Mouse (Mus musculus) hindbrain, embryonic 14.5 days (tissue): ENCODE measurements around the gene Fbxo42. TPM values are rescaled to one million over a fixed set of nuclear protein-coding genes. Genes with fewer than 3 reads are reported as not detected.
A peak's percentile ranks its signal among the peaks of the same experiment; 100 is the strongest.

Experiments
- ATAC-seq: fragments of 200-750 bp; cut with Nextera tagmentation; 2 replicates; pipeline ENCODE4 v1.8.0; 2017; ENCODE audit warnings: moderate number of reproducible peaks, mild to moderate bottlenecking, moderate TSS enrichment, moderate library complexity; ENCODE audit not compliant: low FRiP score
- DNase-seq: peaks from one replicate; pipeline ENCODE4 v3.0.0-alpha.2; 2015; ENCODE audit warnings: low spot score
- H3K27ac ChIP-seq: fragments of 300-500 bp; sonication (generic); 2 replicates; pipeline ENCODE4 v1.5.1; 2014; ENCODE audit warnings: mild to moderate bottlenecking, moderate library complexity
- H3K27me3 ChIP-seq: fragments of 300-500 bp; sonication (generic); 2 replicates; pipeline ENCODE4 v1.6.1; 2014; ENCODE audit warnings: mild to moderate bottlenecking, low read length, mixed read lengths; ENCODE audit not compliant: control insufficient read depth, insufficient read depth
- H3K36me3 ChIP-seq: fragments of 300-500 bp; sonication (generic); replicated peaks from 2 replicates; pipeline ENCODE4 v1.6.1; 2014; ENCODE audit not compliant: control insufficient read depth, insufficient read depth
- H3K4me1 ChIP-seq: fragments of 300-500 bp; sonication (generic); replicated peaks from 2 replicates; pipeline ENCODE4 v1.6.1; 2014; ENCODE audit warnings: antibody characterized with exemption, low read length, mixed read lengths; ENCODE audit not compliant: control insufficient read depth, insufficient read depth
- H3K4me2 ChIP-seq: fragments of 300-500 bp; sonication (generic); replicated peaks from 2 replicates; pipeline ENCODE4 v1.6.1; 2014; ENCODE audit warnings: mild to moderate bottlenecking, moderate library complexity
- H3K4me3 ChIP-seq: fragments of 300-500 bp; sonication (generic); replicated peaks from 2 replicates; pipeline ENCODE4 v1.5.1; 2014; ENCODE audit warnings: mild to moderate bottlenecking, low read length
- H3K9ac ChIP-seq: fragments of 300-500 bp; sonication (generic); 2 replicates; pipeline ENCODE4 v1.6.1; 2014
- H3K9me3 ChIP-seq: fragments of 300-500 bp; sonication (generic); 2 replicates; pipeline ENCODE4 v1.6.1; 2016; ENCODE audit warnings: low read length; ENCODE audit not compliant: control insufficient read depth
- WGBS: fragments of 180-500 bp; shearing (Covaris S2); extraction: QIAGEN DNeasy Blood & Tissue Kit; methylation state at CpG from one replicate; pipeline ENCODE4 v1.1.7; 2014; 5-methylcytosine and 5-hydroxymethylcytosine counted together
- polyA plus RNA-seq: library from polyadenylated mRNA; unstranded; fragments of >200 nt; fragmentation: Nextera tagmentation; extraction: Ambion mirVana; gene quantifications from 2 replicates; pipeline ENCODE4 v1.2.1, GENCODE M21; 2014

Gene Fbxo42
- polyA plus RNA-seq = 26.2 and 27.6 TPM in 2 replicates

DNA sequence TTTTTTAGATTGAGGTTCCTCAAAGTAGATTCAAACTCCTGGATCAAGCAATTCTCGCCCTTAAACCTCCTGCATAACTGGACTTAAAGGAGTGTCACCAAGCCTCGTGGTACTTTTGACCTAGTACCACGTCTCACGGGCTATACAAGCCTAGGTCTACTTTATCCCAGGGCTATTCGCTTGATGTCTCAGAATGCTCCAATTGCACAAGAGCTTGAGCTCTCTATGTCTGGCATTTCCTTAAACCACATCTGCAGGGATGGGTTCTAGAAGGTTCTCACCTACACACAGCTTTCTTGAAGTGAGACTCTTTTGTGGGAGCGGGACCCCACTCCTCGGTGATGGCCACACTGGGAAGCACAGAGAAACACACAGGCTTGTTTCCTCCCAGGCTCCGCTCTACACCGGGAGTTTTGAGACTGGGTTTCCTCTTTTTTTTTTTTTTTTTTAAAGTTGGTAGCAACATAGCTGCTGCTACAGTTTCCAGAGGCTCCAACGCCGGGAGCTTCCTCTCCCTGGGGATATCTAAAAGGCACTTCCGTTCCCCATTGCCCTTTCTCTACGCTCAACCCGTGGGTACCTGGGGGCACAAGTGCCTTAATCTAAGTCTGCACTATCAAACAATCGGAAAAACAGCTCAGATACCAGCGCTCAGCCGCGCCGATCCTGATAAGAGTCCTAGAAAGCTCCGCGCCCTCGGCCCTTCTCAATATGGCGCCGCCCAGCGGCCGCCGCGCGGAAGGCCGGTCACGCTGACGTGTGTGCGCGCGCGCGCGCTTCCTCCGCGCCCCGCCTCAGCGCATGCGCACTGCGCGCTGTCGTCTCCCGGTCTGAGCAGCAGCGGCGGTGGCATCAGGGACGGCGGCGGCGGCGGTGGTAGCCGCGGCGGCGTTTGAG, at the start of gene Fbxo42:
Fbxo42 (plus strand) TSS at position 802 of the 897 bp plus-strand sequence.
- peak within 1 kb of the TSS; percentile 99 for H3K9ac ChIP-seq
- 10% methylated on average over 58 of the region's 58 CpGs for WGBS
- peak within 1 kb of the TSS; percentile 84 for H3K4me2 ChIP-seq
- H3K9me3 ChIP-seq = no peaks in the 10 kb centered on the region
- H3K4me1 ChIP-seq = peaks cover 24% of the 10 kb centered on the region
- peak within 1 kb of the TSS; percentile 93 for H3K27ac ChIP-seq
- peak; percentile 99 for DNase-seq
- H3K4me3 ChIP-seq = peak within 1 kb of the TSS; percentile 99
- no peaks in the 10 kb centered on the region for H3K36me3 ChIP-seq
- no peaks in the 10 kb centered on the region for H3K27me3 ChIP-seq
- ATAC-seq = peak; percentile 87

DNA sequence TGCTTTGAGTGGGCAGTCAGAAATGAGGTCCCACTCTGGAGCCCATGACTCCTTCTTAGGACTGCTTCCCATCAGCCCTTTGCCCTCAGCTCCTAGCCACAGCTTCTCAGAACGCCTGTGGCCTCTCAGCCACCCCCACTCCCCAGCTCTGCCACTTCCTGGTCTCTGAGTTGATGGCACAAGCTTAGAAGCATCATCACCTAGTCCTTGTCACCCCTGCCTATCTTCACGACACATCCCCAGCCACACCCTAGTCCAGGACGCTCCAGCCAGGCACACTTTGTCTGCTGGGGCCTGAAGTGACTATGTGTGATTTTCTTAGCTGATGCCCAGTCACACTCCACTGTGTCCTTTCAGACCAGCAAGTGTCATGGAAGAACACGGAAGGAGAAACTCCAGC, 48.8 kb upstream of the Fbxo42 start:
- no peak overlapping the region for H3K27ac ChIP-seq
- ATAC-seq (no peak), DNase-seq (no peak)
- H3K4me3 ChIP-seq = no peak overlapping the region
- no peaks in the 10 kb centered on the region for H3K27me3 ChIP-seq
- H3K4me1 ChIP-seq = no peaks in the 10 kb centered on the region
- H3K9ac ChIP-seq = no peak overlapping the region
- 79% methylated on average over 4 of the region's 4 CpGs for WGBS
- no peaks in the 10 kb centered on the region for H3K9me3 ChIP-seq
- H3K36me3 ChIP-seq = no peaks in the 10 kb centered on the region
- no peak overlapping the region for H3K4me2 ChIP-seq

DNA sequence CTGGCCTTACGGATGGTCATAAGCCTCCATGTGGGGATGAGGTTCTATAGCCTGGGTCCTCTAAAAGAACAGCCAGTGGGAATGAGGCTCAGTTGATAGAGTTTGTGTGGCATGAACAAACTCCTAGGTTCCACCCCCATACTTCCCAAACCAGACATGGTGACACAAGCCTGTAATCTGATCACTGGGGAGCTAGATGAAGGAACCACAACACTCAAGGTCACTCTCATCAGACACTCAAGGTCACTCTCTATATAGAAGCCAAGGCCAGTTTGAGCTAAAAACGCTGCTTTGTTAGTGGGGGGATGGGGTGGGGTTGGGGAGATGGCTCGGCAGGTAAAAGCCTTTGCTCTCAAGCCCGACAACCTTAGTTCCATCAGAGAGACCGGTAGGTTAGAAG, 47.8 kb upstream of the Fbxo42 start:
- 79% methylated on average over 5 of the region's 5 CpGs for WGBS
- Histone ChIP-seq H3K4me1 (no peaks in the 10 kb centered on the region), H3K27ac (no peak overlapping the region), H3K4me3 (no peak overlapping the region), H3K9me3 (no peaks in the 10 kb centered on the region), H3K36me3 (no peaks in the 10 kb centered on the region), H3K27me3 (no peaks in the 10 kb centered on the region), H3K9ac (no peak overlapping the region), H3K4me2 (no peak overlapping the region)
- no peak for ATAC-seq
- no peak for DNase-seq

DNA sequence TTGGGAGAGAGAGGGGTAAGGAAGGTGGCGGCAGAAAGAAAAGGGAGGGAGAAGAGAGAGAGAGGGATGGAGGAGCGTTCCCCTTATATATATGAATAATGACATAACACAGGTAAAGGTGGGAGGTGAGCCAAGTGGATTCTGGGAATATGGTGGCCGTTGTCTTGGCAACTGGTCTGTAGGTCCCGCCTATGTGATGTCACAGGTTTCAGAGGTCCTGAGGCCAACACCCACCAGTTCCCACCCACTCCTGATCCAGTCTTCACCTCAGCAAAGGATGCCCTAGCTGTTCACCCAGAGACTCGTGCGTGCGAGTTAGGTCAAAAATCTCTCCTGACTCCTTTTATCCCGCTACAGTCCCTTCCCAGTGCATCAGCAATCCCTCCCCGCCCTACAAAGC, 46.4 kb upstream of the Fbxo42 start:
- Histone ChIP-seq H3K4me1 (no peaks in the 10 kb centered on the region), H3K36me3 (no peaks in the 10 kb centered on the region), H3K27me3 (no peaks in the 10 kb centered on the region), H3K4me3 (no peak overlapping the region), H3K4me2 (no peak overlapping the region), H3K9me3 (no peaks in the 10 kb centered on the region), H3K9ac (no peak overlapping the region), H3K27ac (no peak overlapping the region)
- no peak for ATAC-seq
- 95% methylated on average over 9 of the region's 9 CpGs for WGBS
- no peak for DNase-seq

DNA sequence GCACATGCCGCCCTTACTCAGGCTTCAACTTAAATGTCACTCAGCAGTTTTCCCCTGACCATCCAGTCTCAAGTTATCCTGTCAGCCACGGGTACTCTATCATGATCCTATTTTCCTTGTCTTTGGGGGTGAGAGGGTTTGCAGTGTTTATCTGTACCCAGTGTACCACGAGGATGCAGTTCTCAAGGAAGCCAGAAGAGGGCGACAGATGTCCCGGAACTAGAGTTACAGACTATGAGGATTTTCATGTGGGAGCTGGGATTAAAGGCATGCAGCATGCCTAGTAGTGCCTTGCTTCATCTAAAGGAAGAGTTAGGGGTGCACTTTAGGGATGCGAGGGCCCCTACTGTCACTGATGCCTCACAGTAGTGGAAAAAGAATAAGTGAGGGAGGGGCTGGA, 45.9 kb upstream of the Fbxo42 start:
- Histone ChIP-seq H3K4me1 (no peaks in the 10 kb centered on the region), H3K9me3 (no peaks in the 10 kb centered on the region)

DNA sequence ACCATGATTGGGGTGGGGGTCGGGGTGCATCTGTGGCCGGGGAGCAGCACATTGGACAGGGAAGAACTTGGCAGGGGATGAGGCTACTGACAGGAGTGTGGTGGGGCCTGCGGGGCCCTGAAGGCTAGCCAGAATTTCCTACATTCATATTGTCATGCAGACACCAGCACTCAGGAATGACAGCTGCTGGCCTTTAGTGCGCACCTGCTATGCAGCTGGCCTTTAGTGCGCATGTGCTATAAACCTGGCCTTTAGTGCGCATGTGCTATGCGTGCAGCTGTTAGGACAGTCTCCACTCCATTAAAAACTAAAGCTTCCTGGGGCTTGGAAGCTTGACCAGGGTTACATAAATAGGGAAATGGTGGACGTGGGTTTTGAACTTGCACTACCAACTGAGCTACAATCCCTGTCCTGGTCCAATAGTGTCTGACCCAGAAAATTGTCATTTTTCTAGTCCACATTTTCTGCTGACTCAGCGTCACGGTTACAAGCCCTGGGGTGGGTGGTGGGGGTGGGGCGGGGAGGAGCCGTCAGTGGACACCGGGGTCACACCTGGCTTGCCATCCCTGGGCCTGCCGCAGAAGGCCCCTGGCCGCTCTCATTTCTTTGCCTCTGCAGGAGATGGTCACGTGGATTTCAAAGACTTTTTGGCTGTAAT, 41.1 kb upstream of the Fbxo42 start:
- no peak for DNase-seq
- H3K36me3 ChIP-seq = 0 out of 2 replicates have a peak, but pooled peaks cover 2% of the 10 kb centered on the region

More for the DNA sequence above, 45.9 kb upstream of the Fbxo42 start:
- 72% methylated on average over 6 of the region's 6 CpGs for WGBS
- H3K27me3 ChIP-seq = no peaks in the 10 kb centered on the region
- no peak overlapping the region for H3K27ac ChIP-seq
- H3K36me3 ChIP-seq = no peaks in the 10 kb centered on the region
- no peak overlapping the region for H3K4me3 ChIP-seq
- no peak overlapping the region for H3K9ac ChIP-seq
- ATAC-seq (no peak), DNase-seq (no peak)
- H3K4me2 ChIP-seq = no peak overlapping the region

DNA sequence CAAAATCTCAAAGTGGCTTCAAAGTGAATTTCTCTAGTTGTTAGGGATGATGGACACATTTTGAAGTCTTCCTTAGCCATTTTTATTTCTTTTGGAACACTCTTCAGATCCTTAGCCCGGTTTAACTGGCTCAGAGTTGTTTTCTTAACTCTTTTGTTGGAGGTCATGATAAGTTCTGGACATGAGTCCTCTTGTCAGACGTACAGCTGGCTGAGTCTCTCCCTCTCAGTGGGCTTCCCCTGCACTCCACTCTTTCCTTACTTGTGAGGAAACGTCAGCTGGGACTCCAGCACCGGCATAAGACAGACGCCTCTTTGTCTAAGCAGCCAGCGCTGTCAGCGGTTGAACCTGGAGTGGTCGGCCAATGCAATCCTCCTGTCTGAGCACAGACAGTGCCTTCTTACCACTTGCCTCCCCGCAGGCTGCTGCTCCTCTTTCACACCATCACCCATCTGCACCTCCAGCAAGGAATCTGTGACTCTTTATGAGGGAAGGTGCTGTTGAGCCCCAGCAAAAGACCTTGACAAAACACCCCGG, 39.4 kb upstream of the Fbxo42 start:
- Histone ChIP-seq H3K9ac (no peak overlapping the region), H3K36me3 (peaks cover 12% of the 10 kb centered on the region), H3K27ac (no peak overlapping the region), H3K4me3 (no peak overlapping the region), H3K4me1 (no peaks in the 10 kb centered on the region), H3K27me3 (no peaks in the 10 kb centered on the region), H3K9me3 (no peaks in the 10 kb centered on the region; the same call in 1 of the 2 replicates), H3K4me2 (no peak overlapping the region)
- DNase-seq (no peak), ATAC-seq (no peak)
- WGBS = 48% methylated on average over 10 of the region's 10 CpGs

More for the DNA sequence above, 41.1 kb upstream of the Fbxo42 start:
- H3K4me1 ChIP-seq = no peaks in the 10 kb centered on the region
- 78% methylated on average over 16 of the region's 16 CpGs for WGBS
- H3K9me3 ChIP-seq = no peaks in the 10 kb centered on the region; the same call in 1 of the 2 replicates
- H3K27me3 ChIP-seq = no peaks in the 10 kb centered on the region
- no peak overlapping the region for H3K9ac ChIP-seq
- no peak for ATAC-seq
- no peak overlapping the region for H3K27ac ChIP-seq
- H3K4me3 ChIP-seq = no peak overlapping the region
- no peak overlapping the region for H3K4me2 ChIP-seq

DNA sequence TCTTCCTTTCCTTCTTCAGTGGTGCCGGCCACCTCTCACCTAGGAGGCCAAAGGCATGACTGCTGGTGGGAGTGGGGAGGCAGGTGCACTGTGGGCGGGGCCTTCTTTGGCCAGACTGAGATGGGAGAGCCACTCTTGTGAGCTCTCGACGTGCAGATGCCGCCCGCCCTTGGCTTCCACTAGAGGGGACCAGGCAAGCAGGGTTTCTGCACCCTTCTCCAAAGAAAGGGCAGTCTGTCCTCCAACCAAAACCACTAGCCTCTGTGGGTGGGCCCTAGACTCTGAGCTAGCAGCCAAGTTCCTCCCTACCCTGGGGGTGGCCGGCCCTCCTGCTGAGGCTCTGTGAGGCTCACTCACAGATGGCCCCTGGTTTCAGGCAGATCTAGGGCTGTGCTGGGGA, 33.9 kb upstream of the Fbxo42 start:
- Histone ChIP-seq H3K9ac (no peak overlapping the region), H3K9me3 (no peaks in the 10 kb centered on the region; the same call in 1 of the 2 replicates), H3K4me1 (no peaks in the 10 kb centered on the region), H3K36me3 (peaks cover 57% of the 10 kb centered on the region), H3K27ac (no peak overlapping the region), H3K4me3 (no peak overlapping the region), H3K27me3 (no peaks in the 10 kb centered on the region), H3K4me2 (no peak overlapping the region)
- 80% methylated on average over 7 of the region's 7 CpGs for WGBS
- ATAC-seq = peak; percentile 10; the same call in 1 of the 2 replicates
- DNase-seq = no peak

DNA sequence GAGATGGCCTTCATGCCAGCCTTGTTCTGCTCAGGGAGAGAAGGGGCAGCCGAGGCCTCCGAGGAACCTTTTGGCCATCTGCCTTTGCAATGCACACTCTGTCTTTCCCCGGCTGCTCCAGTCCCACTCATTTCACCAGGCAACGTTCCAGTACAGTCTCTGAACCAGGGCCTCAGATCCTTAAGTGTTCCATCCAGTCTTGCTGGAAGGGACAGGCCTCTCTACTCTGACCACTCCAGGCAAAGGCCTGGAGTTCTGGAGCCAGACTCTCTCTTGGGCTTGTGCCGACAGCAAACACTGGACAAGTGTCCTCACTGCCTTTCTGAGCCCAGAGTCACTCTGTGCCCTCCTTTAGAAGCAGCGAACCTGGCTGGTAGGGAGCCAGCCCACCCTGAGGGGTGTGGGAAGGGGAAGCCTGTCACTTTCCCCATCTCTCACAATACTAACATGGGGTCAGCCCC, 33.2 kb upstream of the Fbxo42 start:
- H3K9me3 ChIP-seq = no peaks in the 10 kb centered on the region; the same call in 1 of the 2 replicates
- peaks cover 57% of the 10 kb centered on the region for H3K36me3 ChIP-seq
- no peak overlapping the region for H3K27ac ChIP-seq
- DNase-seq (no peak), ATAC-seq (no peak)
- H3K4me1 ChIP-seq = no peaks in the 10 kb centered on the region
- no peaks in the 10 kb centered on the region for H3K27me3 ChIP-seq
- no peak overlapping the region for H3K4me2 ChIP-seq
- H3K4me3 ChIP-seq = no peak overlapping the region
- 70% methylated on average over 6 of the region's 6 CpGs for WGBS
- H3K9ac ChIP-seq = no peak overlapping the region
